Mouse (Mus musculus) 416B (cell line): ENCODE measurements at regions not wholly inside any gene's neighbourhood (a gene's known extent, or its start where the extent isn't known, plus 50 kb on each side); places are given as distances from the start of the nearest gene placed in this dataset.

Experiments
- DNase-seq: peaks from one replicate; pipeline ENCODE4 v3.0.0; 2011; ENCODE audit warnings: low read depth

DNA sequence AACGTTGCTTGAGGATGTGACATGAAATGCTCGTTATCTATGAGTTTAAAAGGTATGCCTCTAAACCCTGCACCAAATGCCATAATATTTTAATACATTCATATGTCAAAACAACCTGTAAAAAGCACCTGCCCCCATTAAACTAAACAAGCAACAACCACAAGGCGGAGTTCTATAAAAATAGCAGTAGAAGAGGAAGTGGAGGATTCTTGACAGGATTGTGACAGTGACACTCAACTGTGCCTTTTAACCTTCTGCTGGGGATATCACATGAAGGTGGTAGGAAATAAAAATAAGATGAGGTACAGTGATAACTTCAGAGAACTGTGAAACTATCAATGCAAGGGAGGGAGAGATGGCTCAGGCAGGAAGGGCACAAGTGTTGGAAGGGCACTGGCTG is 58.6 kb upstream of the Dbx2 start:
- DNase-seq = peak; percentile 8

DNA sequence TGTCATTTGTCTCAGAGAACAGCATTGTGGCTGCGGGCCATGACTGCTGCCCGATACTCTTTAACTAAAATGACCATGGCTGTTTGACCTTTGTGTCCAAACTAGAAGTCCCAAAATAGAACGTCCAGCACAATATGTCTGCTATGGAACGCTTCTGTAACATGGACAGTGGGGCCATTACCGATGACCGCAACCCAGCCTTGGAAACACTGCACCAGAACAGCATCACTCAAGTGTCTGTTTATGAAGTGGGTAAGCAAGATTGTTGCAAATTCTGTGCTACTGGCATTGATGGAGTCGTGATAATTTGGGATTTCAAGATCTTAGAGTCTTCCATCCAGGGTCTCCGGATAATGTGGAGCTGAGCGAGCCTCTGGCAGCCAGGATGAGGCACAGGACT is 60.2 kb upstream of the Dbx2 start:
- DNase-seq = no peak

DNA sequence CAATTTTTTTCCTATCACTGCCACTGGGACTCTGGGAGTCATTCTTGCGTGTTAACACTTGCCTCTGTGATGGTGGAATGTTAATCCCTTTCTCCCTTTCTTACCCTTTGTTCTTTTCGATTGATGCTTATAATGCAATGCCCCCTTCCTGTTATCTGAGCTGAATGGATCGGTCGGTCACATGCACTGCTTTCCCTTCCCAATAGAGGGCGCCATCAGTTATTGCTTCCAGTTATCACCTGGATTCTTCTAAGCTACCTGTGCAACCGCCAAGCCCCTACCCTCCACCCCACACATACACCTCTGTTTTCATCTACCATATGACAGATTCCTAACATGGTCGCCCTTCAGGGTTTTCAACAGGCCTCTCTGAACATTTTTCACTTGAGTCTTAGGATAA is 66.9 kb upstream of the Ano6 start:
- peak; percentile 20 for DNase-seq

DNA sequence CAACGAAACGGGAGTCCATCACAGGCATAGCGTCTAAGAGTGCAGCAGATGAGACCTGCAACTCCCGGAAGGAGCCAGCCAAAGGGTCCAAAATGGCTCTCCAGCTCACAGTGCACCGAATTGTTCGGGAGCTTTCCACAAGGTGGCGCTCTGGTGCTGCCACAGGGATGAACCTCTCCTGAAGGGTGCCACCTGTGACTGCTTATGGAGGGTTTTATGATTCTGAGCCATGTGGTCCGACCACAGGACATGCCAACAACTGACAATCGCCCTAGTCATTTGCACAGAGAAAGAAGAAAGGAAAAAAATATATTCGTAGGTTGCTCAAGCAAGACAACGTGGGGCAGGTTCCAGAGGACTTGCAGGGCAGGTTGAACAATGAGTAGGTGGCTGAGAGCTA is 64.8 kb upstream of the Ano6 start:
- DNase-seq = peak; percentile 83

DNA sequence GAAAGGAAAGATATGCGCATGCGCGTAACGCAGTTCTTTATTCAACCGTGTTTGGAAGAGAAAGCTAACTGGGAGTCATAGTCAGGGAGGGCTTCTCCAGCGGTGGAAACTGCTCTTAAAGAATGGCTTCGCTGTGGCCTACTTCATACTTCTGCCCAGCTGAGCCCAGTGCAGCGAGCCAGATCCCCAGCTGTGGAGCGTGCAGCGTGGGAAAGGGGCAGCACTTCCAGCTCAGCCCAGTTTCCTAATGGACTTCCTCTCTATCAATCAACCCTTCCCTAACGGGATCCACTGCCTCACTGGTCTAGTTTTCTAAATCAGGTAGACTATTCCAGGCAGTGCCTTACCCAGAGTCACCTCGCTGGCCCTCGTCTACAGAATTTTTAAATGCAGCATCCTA is 64.1 kb upstream of the Ano6 start:
- no peak for DNase-seq

DNA sequence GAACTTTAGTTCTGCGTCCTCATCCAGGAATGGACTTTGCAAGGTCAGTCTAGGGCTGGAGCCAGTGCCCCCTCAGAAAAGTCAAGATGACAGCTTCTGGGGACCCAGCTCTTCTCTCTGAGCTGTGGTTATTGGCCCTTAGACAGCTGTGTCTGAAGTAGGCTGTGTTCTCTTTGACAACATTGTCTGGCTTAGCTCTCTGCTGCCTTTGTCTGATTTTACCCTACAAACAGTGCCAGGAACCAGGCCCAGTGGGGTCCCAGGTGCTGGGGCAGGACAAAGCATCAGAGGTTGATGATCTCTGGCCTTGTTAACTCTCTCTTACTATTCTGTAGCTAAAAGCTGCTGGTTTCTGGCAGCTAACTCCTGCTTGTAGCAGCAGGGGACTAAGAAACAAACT is 54.9 kb upstream of the Ano6 start:
- no peak for DNase-seq
